Mouse (Mus musculus) kidney, adult 2 months (tissue): ENCODE measurements around the gene Trim47. TPM values are rescaled to one million over a fixed set of nuclear protein-coding genes. Genes with fewer than 3 reads are reported as not detected.

Source experiments
- DNase-seq: peaks from one replicate; pipeline ENCODE4 v3.0.0; 2021
- H3K27ac ChIP-seq: fragments of 200-500 bp; 2 replicates; pipeline ENCODE4 v1.5.1; 2012; ENCODE audit warnings: low read depth, low read length, control low read depth, inconsistent platforms; ENCODE audit not compliant: insufficient read depth
- H3K27me3 ChIP-seq: fragments of 200-500 bp; replicated peaks from 2 replicates; pipeline ENCODE4 v1.6.1; 2012; ENCODE audit warnings: mild to moderate bottlenecking, moderate library complexity, low read length, inconsistent platforms; ENCODE audit not compliant: control insufficient read depth, insufficient read depth
- H3K36me3 ChIP-seq: fragments of 200-500 bp; 2 replicates; pipeline ENCODE4 v1.6.1; 2012; ENCODE audit warnings: mild to moderate bottlenecking, moderate library complexity, low read length, inconsistent platforms; ENCODE audit not compliant: control insufficient read depth, insufficient read depth
- H3K4me1 ChIP-seq: fragments of 200-500 bp; 2 replicates; pipeline ENCODE4 v1.6.1; 2011; ENCODE audit warnings: low read length; ENCODE audit not compliant: control insufficient read depth, insufficient read depth
- H3K4me3 ChIP-seq: fragments of 200-500 bp; 2 replicates; pipeline ENCODE4 v1.5.1; 2011; ENCODE audit warnings: mild to moderate bottlenecking, low read depth, low read length, control low read depth; ENCODE audit not compliant: insufficient read depth
- CTCF ChIP-seq: fragments of 200-500 bp; conservative IDR thresholded peaks from 2 replicates; pipeline ENCODE4 v1.5.1; 2011; ENCODE audit warnings: low read depth, mild to moderate bottlenecking, control low read depth, low read length, moderate library complexity, mixed read lengths; ENCODE audit not compliant: insufficient read depth, insufficient read length
- POLR2A ChIP-seq: fragments of 200-500 bp; IDR thresholded peaks from one replicate; pipeline ENCODE4 v1.6.1; 2011; ENCODE audit warnings: low read depth, low read length, control low read depth
- WGBS: fragments of 180-500 bp; shearing (Covaris S2); methylation state at CpG from one replicate; pipeline ENCODE4 v1.1.7; 2018; 5-methylcytosine and 5-hydroxymethylcytosine counted together
- polyA plus RNA-seq: library from polyadenylated mRNA; depleted of rRNA; stranded (reverse); fragments of >200 nt; gene quantifications from 2 replicates; pipeline ENCODE4 v1.2.3, GENCODE M21; 2012

The Trim47 gene
- polyA plus RNA-seq, 1 experiment = 34.9 TPM

DNA sequence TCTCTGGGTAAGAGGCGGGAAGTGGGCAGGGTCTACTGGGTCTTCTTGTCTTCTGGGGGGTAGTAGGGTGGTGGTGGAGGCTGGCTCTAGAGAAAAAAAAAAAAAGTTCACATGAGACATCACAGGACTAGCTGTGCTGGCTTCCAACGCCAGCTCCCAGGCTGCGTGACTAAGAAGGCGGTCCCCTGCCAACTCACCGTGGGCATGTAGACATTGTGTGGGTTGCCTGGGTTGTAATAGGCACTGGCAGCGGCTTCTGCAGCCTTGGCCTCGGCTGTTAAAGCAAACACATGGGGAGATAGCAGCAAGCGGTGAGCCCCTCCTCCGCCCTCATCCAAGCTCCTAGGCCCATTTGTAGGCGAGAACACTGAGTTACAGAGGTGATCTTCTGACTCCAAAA lies 47.5 kb downstream of the Trim47 start:
- no peaks in the 10 kb centered on the region for H3K27me3 ChIP-seq
- TF ChIP-seq CTCF (no peak), POLR2A (no peak)
- H3K27ac ChIP-seq = no peak overlapping the region
- DNase-seq = no peak
- H3K4me3 ChIP-seq = no peak overlapping the region
- 0 out of 2 replicates have a peak, but pooled peaks cover 3% of the 10 kb centered on the region for H3K4me1 ChIP-seq
- H3K36me3 ChIP-seq = peaks cover 7% of the 10 kb centered on the region
- WGBS = 83% methylated on average over 10 of the region's 10 CpGs

DNA sequence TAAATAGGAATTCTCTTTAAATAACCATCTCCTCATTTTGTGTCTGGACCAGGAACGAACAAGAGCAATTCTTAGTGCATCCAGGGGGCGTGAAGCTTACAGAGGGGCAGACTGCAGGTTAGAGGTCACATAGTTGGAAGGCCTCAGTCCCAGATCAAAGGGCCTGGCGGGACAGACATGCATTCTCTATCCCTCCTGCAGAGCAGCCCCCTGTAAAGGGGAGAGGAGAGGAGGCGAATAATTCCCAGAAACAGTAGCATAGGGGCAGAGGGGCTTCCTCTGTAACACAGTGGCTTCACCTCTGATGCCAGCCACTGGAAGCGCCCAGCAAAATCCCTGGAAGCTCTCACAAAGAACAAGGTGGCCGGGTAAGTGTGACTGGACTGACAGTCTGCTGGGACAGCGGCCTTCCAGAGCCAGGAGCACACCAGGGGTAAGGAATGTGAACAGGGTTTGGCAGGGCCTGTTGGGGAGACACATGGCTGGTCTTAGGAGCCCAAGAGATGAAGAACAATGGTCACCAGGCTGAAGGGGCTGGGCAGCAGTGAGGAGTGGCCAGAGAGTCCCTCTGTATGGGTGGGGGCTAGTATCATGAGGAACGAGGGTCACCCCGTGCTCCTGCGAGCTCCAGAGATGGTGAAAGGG lies 48.2 kb downstream of the Trim47 start:
- 64% methylated on average over 10 of the region's 10 CpGs for WGBS
- no peak for DNase-seq
- Histone ChIP-seq H3K4me3 (no peak overlapping the region), H3K4me1 (0 out of 2 replicates have a peak, but pooled peaks cover 3% of the 10 kb centered on the region), H3K27ac (no peak overlapping the region), H3K27me3 (no peaks in the 10 kb centered on the region), H3K36me3 (peaks cover 7% of the 10 kb centered on the region)
- TF ChIP-seq CTCF = no peak
- TF ChIP-seq POLR2A = no peak

GRCm38 (mm10) chr11:116078221-116078620 lies 48.8 kb downstream of the Trim47 start:
- peak; percentile 45 for DNase-seq
- peak overlapping the region; percentile 16; the same call in 1 of the 2 replicates for H3K27ac ChIP-seq
- WGBS = 23% methylated on average over 16 of the region's 16 CpGs
- 0 out of 2 replicates have a peak, but pooled peaks cover 3% of the 10 kb centered on the region for H3K4me1 ChIP-seq
- H3K36me3 ChIP-seq = peaks cover 7% of the 10 kb centered on the region
- no peak overlapping the region for H3K4me3 ChIP-seq
- no peaks in the 10 kb centered on the region for H3K27me3 ChIP-seq
- TF ChIP-seq POLR2A = no peak
- TF ChIP-seq CTCF = no peak

- no peak within 1 kb of the TSS; the same call in 1 of the 2 replicates for H3K4me3 ChIP-seq
- H3K27me3 ChIP-seq = no peaks in the 10 kb centered on the region
- WGBS = 56% methylated on average over 22 of the region's 22 CpGs
- TF ChIP-seq CTCF (no peak), POLR2A (no peak)
- H3K27ac ChIP-seq = peak within 1 kb of the TSS; percentile 16; the same call in 1 of the 2 replicates
- H3K4me1 ChIP-seq = 0 out of 2 replicates have a peak, but pooled peaks cover 3% of the 10 kb centered on the region
- DNase-seq = no peak
- peaks cover 7% of the 10 kb centered on the region for H3K36me3 ChIP-seq
These were observed 49.4 kb downstream of the Trim47 start, which contains the start of gene Unc13d for GRCm38 (mm10) chr11:116077446-116078204. TSS of gene Unc13d (minus strand) at chr11:116077961.

DNA sequence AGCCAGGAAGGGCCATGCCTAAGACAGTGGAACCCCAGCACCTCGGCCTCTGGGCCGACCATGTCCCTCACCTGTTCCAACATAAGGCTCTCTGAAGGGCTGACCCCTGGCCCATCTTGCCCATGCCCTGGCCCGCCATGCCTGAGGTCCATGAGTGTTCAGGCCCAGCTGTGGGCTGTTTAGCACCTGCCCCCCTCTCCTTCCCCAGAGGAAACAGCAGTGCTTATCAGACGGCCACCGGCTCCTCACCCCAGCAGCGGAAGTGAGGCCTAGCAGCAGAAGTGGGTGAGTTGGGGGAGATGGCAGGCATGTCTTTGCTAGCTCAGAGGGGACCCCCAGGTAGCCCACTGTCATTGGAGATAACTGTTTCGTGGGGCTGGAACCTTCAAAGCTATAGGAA lies 50.2 kb downstream of the Trim47 start:
- H3K27ac ChIP-seq = no peak overlapping the region
- WGBS = 83% methylated on average over 7 of the region's 7 CpGs
- H3K4me1 ChIP-seq = 0 out of 2 replicates have a peak, but pooled peaks cover 3% of the 10 kb centered on the region
- TF ChIP-seq POLR2A (no peak), CTCF (no peak)
- no peak for DNase-seq
- peaks cover 4% of the 10 kb centered on the region; the same call in 1 of the 2 replicates for H3K36me3 ChIP-seq
- no peak overlapping the region for H3K4me3 ChIP-seq
- H3K27me3 ChIP-seq = no peaks in the 10 kb centered on the region

GRCm38 (mm10) chr11:116076266-116076540 lies 50.8 kb downstream of the Trim47 start:
- no peak overlapping the region for H3K27ac ChIP-seq
- H3K27me3 ChIP-seq = no peaks in the 10 kb centered on the region
- 0 out of 2 replicates have a peak, but pooled peaks cover 3% of the 10 kb centered on the region for H3K4me1 ChIP-seq
- TF ChIP-seq POLR2A = no peak
- no peak for TF ChIP-seq CTCF
- H3K4me3 ChIP-seq = no peak overlapping the region
- no peak for DNase-seq
- H3K36me3 ChIP-seq = peaks cover 3% of the 10 kb centered on the region; the same call in 1 of the 2 replicates
- WGBS = 86% methylated on average over 7 of the region's 7 CpGs

DNA sequence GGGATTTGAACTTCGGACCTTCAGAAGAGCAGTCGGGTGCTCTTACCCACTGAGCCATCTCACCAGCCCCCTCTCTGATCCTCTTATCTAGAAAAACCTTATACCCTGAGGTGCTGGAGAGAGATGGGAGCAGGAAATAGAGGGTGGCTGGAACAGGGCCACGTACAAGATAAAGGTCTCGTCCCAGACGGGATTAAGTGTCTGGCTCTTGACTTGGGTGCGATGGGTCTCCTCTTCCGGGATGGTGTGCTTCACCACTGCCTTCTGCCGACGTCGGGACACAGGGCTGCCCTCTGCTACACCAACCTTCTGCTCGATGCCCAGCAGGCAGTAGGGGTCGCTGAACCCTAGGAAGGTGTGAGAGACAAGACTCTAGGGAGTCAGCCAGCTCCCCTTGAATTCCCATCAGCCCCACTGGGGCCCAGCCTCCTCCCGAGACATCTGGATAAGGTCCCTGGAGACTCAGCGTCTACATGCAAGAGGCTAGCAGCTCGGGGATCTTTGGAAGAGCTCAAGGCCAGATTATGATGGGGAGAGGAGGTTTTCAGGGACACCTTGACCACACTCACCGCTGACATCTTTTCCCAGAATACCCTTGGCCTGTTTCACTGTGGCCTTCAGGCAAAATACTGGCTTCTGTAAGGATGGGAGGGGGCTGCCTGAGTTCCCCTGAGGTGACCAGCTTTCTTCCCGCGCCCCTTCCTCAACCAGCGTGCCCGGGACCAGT lies 51.3 kb downstream of the Trim47 start:
- TF ChIP-seq CTCF (no peak), POLR2A (no peak)
- H3K36me3 ChIP-seq = peaks cover 2% of the 10 kb centered on the region; the same call in 1 of the 2 replicates
- H3K27me3 ChIP-seq = no peaks in the 10 kb centered on the region
- no peak overlapping the region for H3K4me3 ChIP-seq
- H3K27ac ChIP-seq = no peak overlapping the region
- WGBS = 67% methylated on average over 20 of the region's 20 CpGs
- 0 out of 2 replicates have a peak, but pooled peaks cover 3% of the 10 kb centered on the region for H3K4me1 ChIP-seq
- no peak for DNase-seq
